Mouse (Mus musculus) MEL (cell line): ENCODE measurements around the gene Fnip2. TPM values are rescaled to one million over a fixed set of nuclear protein-coding genes. Genes with fewer than 3 reads are reported as not detected.

Source experiments
- DNase-seq: peaks from one replicate; pipeline ENCODE4 v3.0.0; 2011; ENCODE audit warnings: low read depth, low spot score
- H3K27ac ChIP-seq: 2 replicates; pipeline ENCODE4 v1.5.1; 2012; ENCODE audit warnings: low read depth, mild to moderate bottlenecking, control low read depth, low read length, moderate library complexity; ENCODE audit not compliant: control insufficient read depth
- H3K27me3 ChIP-seq, 2 experiments: fragments of 150-350 bp in 1 of 2; sonication (generic) in 1 of 2; 2 replicates each; pipeline ENCODE4 v1.6.1; 2012; ENCODE audit warnings: low read length in 2 of 2, mild to moderate bottlenecking in 2 of 2, improper control_type of control experiment in 1 of 2, moderate library complexity in 1 of 2; ENCODE audit not compliant: insufficient read depth in 2 of 2, control insufficient read depth in 1 of 2
- H3K36me3 ChIP-seq, 2 experiments: 2 replicates each; pipeline ENCODE4 v1.6.1; 2012 to 2014; ENCODE audit warnings: low read length in 2 of 2, improper control_type of control experiment in 1 of 2, inconsistent platforms in 1 of 2, mild to moderate bottlenecking in 1 of 2; ENCODE audit not compliant: insufficient read depth in 2 of 2, control insufficient read depth in 1 of 2
- H3K4me1 ChIP-seq, 2 experiments: fragments of 150-350 bp in 1 of 2; sonication (generic) in 1 of 2; 2 replicates each; pipeline ENCODE4 v1.6.1; 2012; ENCODE audit warnings: low read length in 2 of 2, improper control_type of control experiment in 1 of 2, mild to moderate bottlenecking in 1 of 2; ENCODE audit not compliant: insufficient read depth in 2 of 2, control insufficient read depth in 1 of 2
- H3K4me3 ChIP-seq, 2 experiments: fragments of 150-350 bp in 1 of 2; sonication (generic) in 1 of 2; 2 replicates each; pipeline ENCODE4 v1.5.1; 2012; ENCODE audit warnings: low read depth in 2 of 2, low read length in 2 of 2, mild to moderate bottlenecking in 2 of 2, moderate library complexity in 2 of 2, control low read depth in 1 of 2, improper control_type of control experiment in 1 of 2; ENCODE audit not compliant: control insufficient read depth in 1 of 2, insufficient read depth in 1 of 2
- H3K79me2 ChIP-seq: 2 replicates; pipeline ENCODE4 v1.6.1; 2012; ENCODE audit warnings: mild to moderate bottlenecking, low read length, moderate library complexity; ENCODE audit not compliant: control insufficient read depth, poor library complexity, insufficient read depth
- H3K9ac ChIP-seq: 2 replicates; pipeline ENCODE4 v1.6.1; 2012; ENCODE audit warnings: low read depth, mild to moderate bottlenecking, control low read depth, low read length, moderate library complexity; ENCODE audit not compliant: control insufficient read depth, poor library complexity, severe bottlenecking
- H3K9me3 ChIP-seq: fragments of 150-350 bp; sonication (generic); replicated peaks from 2 replicates; pipeline ENCODE4 v1.6.1; 2012; ENCODE audit warnings: mild to moderate bottlenecking, low read length, improper control_type of control experiment, moderate library complexity; ENCODE audit not compliant: insufficient read depth
- CTCF ChIP-seq, 3 experiments: IDR thresholded peaks in 2 of 3; conservative IDR thresholded peaks in 1 of 3; 2 replicates each; pipeline ENCODE4 v1.5.1; 2011 to 2012; ENCODE audit warnings: low read length in 3 of 3, low read depth in 2 of 3, mild to moderate bottlenecking in 2 of 3, improper control_type of control experiment in 1 of 3, inconsistent platforms in 1 of 3, mixed read lengths in 1 of 3, moderate library complexity in 1 of 3; ENCODE audit not compliant: control insufficient read depth in 1 of 3, insufficient read depth in 1 of 3, poor library complexity in 1 of 3, severe bottlenecking in 1 of 3
- E2F4 ChIP-seq: IDR thresholded peaks from 2 replicates; pipeline ENCODE4 v1.6.1; 2011; ENCODE audit warnings: low read depth, low read length, improper control_type of control experiment, borderline replicate concordance
- EP300 ChIP-seq, 2 experiments: IDR thresholded peaks; 2 replicates each; pipeline ENCODE4 v1.6.1; 2011; ENCODE audit warnings: improper control_type of control experiment in 2 of 2, low read length in 2 of 2, low read depth in 1 of 2, mild to moderate bottlenecking in 1 of 2
- GABPA ChIP-seq: IDR thresholded peaks from 2 replicates; pipeline ENCODE4 v1.6.1; 2012; ENCODE audit warnings: low read depth, mild to moderate bottlenecking, inconsistent platforms, low read length, improper control_type of control experiment, moderate library complexity
- GATA1 ChIP-seq: IDR thresholded peaks from 2 replicates; pipeline ENCODE4 v1.6.1; 2011; ENCODE audit warnings: low read depth, low read length, improper control_type of control experiment
- HCFC1 ChIP-seq: IDR thresholded peaks from 2 replicates; pipeline ENCODE4 v1.6.1; 2012; ENCODE audit warnings: low read depth, mild to moderate bottlenecking, inconsistent platforms, low read length, improper control_type of control experiment, moderate library complexity
- KAT2A ChIP-seq: conservative IDR thresholded peaks from 2 replicates; pipeline ENCODE4 v1.6.1; 2012; ENCODE audit warnings: low read depth, low read length, improper control_type of control experiment, inconsistent platforms
- MAFK ChIP-seq: IDR thresholded peaks from 2 replicates; pipeline ENCODE4 v1.6.1; 2011; ENCODE audit warnings: low read depth, mild to moderate bottlenecking, low read length, improper control_type of control experiment, borderline replicate concordance
- MAX ChIP-seq: IDR thresholded peaks from 2 replicates; pipeline ENCODE4 v1.6.1; 2011; ENCODE audit warnings: low read length, improper control_type of control experiment
- MAZ ChIP-seq: IDR thresholded peaks from 2 replicates; pipeline ENCODE4 v1.6.1; 2012; ENCODE audit warnings: low read depth, mild to moderate bottlenecking, inconsistent platforms, low read length, improper control_type of control experiment
- MEF2A ChIP-seq: IDR thresholded peaks from 2 replicates; pipeline ENCODE4 v1.6.1; 2014; ENCODE audit warnings: low read depth, mild to moderate bottlenecking, inconsistent platforms, low read length, improper control_type of control experiment; ENCODE audit not compliant: poor library complexity, insufficient replicate concordance, severe bottlenecking; ENCODE audit errors: extremely low read depth
- MXI1 ChIP-seq: IDR thresholded peaks from 2 replicates; pipeline ENCODE4 v1.6.1; 2011; ENCODE audit warnings: mild to moderate bottlenecking, low read depth, low read length, improper control_type of control experiment
- NRF1 ChIP-seq: IDR thresholded peaks from 2 replicates; pipeline ENCODE4 v1.6.1; 2014; ENCODE audit warnings: low read depth, mild to moderate bottlenecking, inconsistent platforms, low read length, improper control_type of control experiment, moderate library complexity; ENCODE audit not compliant: poor library complexity, insufficient read depth, severe bottlenecking
- POLR2A ChIP-seq, 2 experiments: IDR thresholded peaks; 2 replicates each; pipeline ENCODE4 v1.6.1; 2011 to 2012; ENCODE audit warnings: low read length in 2 of 2, mild to moderate bottlenecking in 2 of 2, control low read depth in 1 of 2, improper control_type of control experiment in 1 of 2, low read depth in 1 of 2, moderate library complexity in 1 of 2; ENCODE audit not compliant: control insufficient read depth in 1 of 2, insufficient read depth in 1 of 2, poor library complexity in 1 of 2
- POLR2AphosphoS5 ChIP-seq: IDR thresholded peaks from 2 replicates; pipeline ENCODE4 v1.6.1; 2012; ENCODE audit warnings: low read depth, borderline replicate concordance, mild to moderate bottlenecking, inconsistent platforms, low read length, moderate library complexity, mixed read lengths
- RAD21 ChIP-seq: IDR thresholded peaks from 2 replicates; pipeline ENCODE4 v1.6.1; 2011; ENCODE audit warnings: mild to moderate bottlenecking, low read depth, low read length, improper control_type of control experiment
- SMC3 ChIP-seq: IDR thresholded peaks from 2 replicates; pipeline ENCODE4 v1.6.1; 2011; ENCODE audit warnings: low read depth, low read length, improper control_type of control experiment
- TAL1 ChIP-seq: IDR thresholded peaks from 2 replicates; pipeline ENCODE4 v1.6.1; 2012; ENCODE audit warnings: mild to moderate bottlenecking, inconsistent platforms, low read length, moderate library complexity, mixed read lengths
- TBP ChIP-seq: IDR thresholded peaks from 2 replicates; pipeline ENCODE4 v1.8.0; 2011; ENCODE audit warnings: low read depth, low read length, improper control_type of control experiment
- TCF12 ChIP-seq: IDR thresholded peaks from 2 replicates; pipeline ENCODE4 v1.6.1; 2014; ENCODE audit warnings: low read depth, mild to moderate bottlenecking, inconsistent platforms, low read length, improper control_type of control experiment, moderate library complexity
- UBTF ChIP-seq: IDR thresholded peaks from 2 replicates; pipeline ENCODE4 v1.6.1; 2012; ENCODE audit warnings: low read depth, mild to moderate bottlenecking, inconsistent platforms, low read length, improper control_type of control experiment, moderate library complexity, borderline replicate concordance; ENCODE audit not compliant: insufficient read depth
- ZC3H11A ChIP-seq: IDR thresholded peaks from 2 replicates; pipeline ENCODE4 v1.6.1; 2012; ENCODE audit warnings: low read depth, mild to moderate bottlenecking, inconsistent platforms, low read length, improper control_type of control experiment
- ZKSCAN1 ChIP-seq: IDR thresholded peaks from 2 replicates; pipeline ENCODE4 v1.6.1; 2012; ENCODE audit warnings: low read depth, mild to moderate bottlenecking, inconsistent platforms, low read length, improper control_type of control experiment, moderate library complexity
- polyA plus RNA-seq, 2 experiments: library from polyadenylated mRNA; stranded (reverse) in 1 of 2; unstranded in 1 of 2; fragments of >175 nt in 1 of 2; fragments of >200 nt in 1 of 2; gene quantifications; 2 replicates each; pipeline versions ENCODE4 v1.2.1 to v1.2.4; 2012; ENCODE audit warnings: low replicate concordance in 2 of 2, low read depth in 1 of 2; ENCODE audit not compliant: insufficient read length in 2 of 2, insufficient read depth in 1 of 2, missing spikeins in 1 of 2
- total RNA-seq: library from RNA; depleted of rRNA; stranded (reverse); fragments of 300-350 nt; gene quantifications from 2 replicates; pipeline ENCODE4 v1.2.3, GENCODE M21; 2012

Gene Fnip2
- total and polyA plus RNA-seq, 3 experiments, result 10.4 to 65.8 (median 11.0) TPM

DNA sequence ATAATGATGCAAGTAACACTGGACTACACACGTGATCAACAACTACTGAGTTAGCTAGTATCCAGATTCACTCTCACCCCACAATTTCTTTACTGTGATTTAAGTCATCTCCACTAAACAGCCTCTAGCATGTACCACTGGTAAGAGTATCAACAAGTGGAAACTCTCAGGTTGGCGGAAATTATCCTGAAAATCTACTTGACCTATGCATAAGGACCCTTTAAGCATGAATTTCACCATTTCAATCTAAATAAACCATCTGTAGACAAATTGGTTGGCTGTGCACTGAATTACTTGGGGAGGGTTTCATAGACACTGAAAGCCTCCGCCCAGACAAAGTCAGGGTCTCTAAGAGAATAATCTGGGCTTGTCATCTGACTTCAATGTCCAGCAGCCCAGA, 13.8 kb downstream of the Fnip2 start:
- no peak for TF ChIP-seq TCF12
- TF ChIP-seq POLR2A (IDR thresholded peaks at IDR 0.05; ENCODE audit: control insufficient read depth in 1 of 2, insufficient read depth in 1 of 2, low read depth in 1 of 2, low read length in 2 of 2, poor library complexity in 1 of 2), result no peak
- no peak for TF ChIP-seq POLR2AphosphoS5
- TF ChIP-seq UBTF, result no peak
- no peak for TF ChIP-seq TBP
- no peak for TF ChIP-seq GATA1
- no peak for TF ChIP-seq KAT2A
- no peak for TF ChIP-seq MAFK
- TF ChIP-seq HCFC1, result no peak
- no peak for TF ChIP-seq TAL1
- no peak for TF ChIP-seq ZKSCAN1
- Histone ChIP-seq H3K36me3 (no peaks in the 10 kb centered on the region; a peak in 1 of 4 replicates), H3K4me3 (no peak overlapping the region), H3K27ac (no peak overlapping the region), H3K9me3 (no peaks in the 10 kb centered on the region), H3K4me1 (no peaks in the 10 kb centered on the region), H3K27me3 (no peaks in the 10 kb centered on the region), H3K79me2 (peaks cover 17% of the 10 kb centered on the region; the same call in 1 of the 2 replicates), H3K9ac (no peak overlapping the region)
- DNase-seq, result no peak

DNA sequence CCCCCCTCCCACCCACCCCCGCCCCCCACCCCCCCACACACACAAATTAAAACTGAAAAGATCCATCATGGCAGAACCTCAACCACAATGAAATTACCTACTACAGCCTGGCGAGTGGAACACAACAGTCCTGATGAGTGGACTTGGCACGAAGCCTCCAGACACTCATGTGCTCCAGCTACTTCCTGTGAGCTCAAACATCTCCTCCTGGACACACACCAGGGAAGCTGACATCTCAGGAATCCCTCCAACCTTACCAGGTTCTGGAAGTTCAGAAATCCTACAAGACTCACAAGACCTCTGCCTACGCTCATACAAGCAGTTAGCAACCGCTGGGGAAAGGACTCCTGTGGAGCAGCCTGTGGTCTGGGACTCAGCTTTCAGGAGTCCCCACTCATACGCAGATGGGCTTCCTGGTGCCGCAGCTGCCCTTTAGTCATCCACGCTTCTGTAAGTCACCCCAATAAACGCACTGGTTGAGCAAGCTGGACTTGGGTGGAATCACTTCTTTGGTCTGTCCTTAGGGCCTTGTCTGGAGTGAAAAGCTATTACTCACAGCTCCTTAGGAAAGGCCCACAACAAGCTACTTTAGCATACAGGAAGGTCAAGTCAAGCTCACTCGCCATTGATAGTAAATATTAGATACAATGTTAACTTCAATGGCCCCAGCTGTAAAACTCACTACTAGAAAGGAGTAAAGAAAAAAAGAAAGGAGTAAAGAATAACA, 15.6 kb downstream of the Fnip2 start:
- TF ChIP-seq POLR2AphosphoS5 (no peak), TAL1 (no peak), RAD21 (no peak), CTCF (IDR thresholded peaks at IDR 0.05 in 2 of 3, conservative IDR thresholded peaks at IDR 0.05 in 1 of 3; ENCODE audit: control insufficient read depth in 1 of 3, insufficient read depth in 1 of 3, low read depth in 2 of 3, low read length in 3 of 3, poor library complexity in 1 of 3, severe bottlenecking in 1 of 3) (no peak), HCFC1 (no peak), ZC3H11A (no peak), TBP (no peak), MXI1 (no peak), GABPA (no peak), MAZ (no peak), E2F4 (no peak), SMC3 (no peak), KAT2A (no peak), ZKSCAN1 (no peak), MEF2A (no peak), EP300 (IDR thresholded peaks at IDR 0.05; ENCODE audit: low read depth in 1 of 2, low read length in 2 of 2) (no peak), NRF1 (no peak), MAX (no peak), MAFK (no peak)
- no peak for DNase-seq
- no peaks in the 10 kb centered on the region for H3K27me3 ChIP-seq
- H3K4me1 ChIP-seq, result no peaks in the 10 kb centered on the region
- H3K9me3 ChIP-seq, result no peaks in the 10 kb centered on the region
- no peak overlapping the region for H3K4me3 ChIP-seq
- H3K9ac ChIP-seq, result no peak overlapping the region
- H3K27ac ChIP-seq, result no peak overlapping the region
- H3K36me3 ChIP-seq, result no peaks in the 10 kb centered on the region; a peak in 1 of 4 replicates
- peaks cover 14% of the 10 kb centered on the region; the same call in 1 of the 2 replicates for H3K79me2 ChIP-seq
